In genomic region chr1:178892376-178892775, GRCm38 (mm10) we compare ENCODE assay signal across 22 mouse cellular contexts.
DNase-seq lines count a peak whose midpoint lies in the region; ATAC-seq and TF ChIP-seq lines count a peak whose summit lies in the region.
"Had no signal": no experiment of that assay in that cellular context is flagged by ENCODE, and none has a peak within 500 bp of the region (broad histone marks: within the 10 kb centered on the region; RNA-seq: fewer than 3 reads in every experiment).

No protein-coding gene starts in this region.

- H3K9me3 ChIP-seq in forebrain, embryonic 13.5 days (replicated peaks): no peaks in the 10 kb centered on the region
- H3K9me3 ChIP-seq in forebrain, embryonic 11.5 days (ENCODE audit: control insufficient read depth, low read length): no peaks in the 10 kb centered on the region
- H3K9me3 ChIP-seq in forebrain, embryonic 15.5 days: no peaks in the 10 kb centered on the region
- no peaks in the 10 kb centered on the region for H3K9me3 ChIP-seq in forebrain, embryonic 12.5 days
- H3K9me3 ChIP-seq in hindbrain, postnatal 0 days (ENCODE audit: low read length): no peaks in the 10 kb centered on the region
- no peaks in the 10 kb centered on the region for H3K9me3 ChIP-seq in hindbrain, embryonic 10.5 days
- H3K9me3 ChIP-seq: embryonic facial prominence, embryonic 10.5 days; embryonic facial prominence, embryonic 12.5 days; G1E had no signal

- no peak overlapping the region for H3K4me2 ChIP-seq in forebrain, embryonic 13.5 days
- no peak overlapping the region for H3K4me2 ChIP-seq in forebrain, embryonic 11.5 days (ENCODE audit: low read depth, low read length, severe bottlenecking)
- no peak overlapping the region for H3K4me2 ChIP-seq in forebrain, embryonic 15.5 days (replicated peaks)
- H3K4me2 ChIP-seq in forebrain, embryonic 12.5 days: no peak overlapping the region
- no peak overlapping the region for H3K4me2 ChIP-seq in hindbrain, postnatal 0 days (ENCODE audit: low read depth, low read length)
- H3K4me2 ChIP-seq: embryonic facial prominence, embryonic 12.5 days had no signal

- no peak overlapping the region for H3K9ac ChIP-seq in forebrain, embryonic 13.5 days
- H3K9ac ChIP-seq in forebrain, embryonic 11.5 days (ENCODE audit: low read length): no peak overlapping the region
- no peak overlapping the region for H3K9ac ChIP-seq in forebrain, embryonic 15.5 days (replicated peaks)
- H3K9ac ChIP-seq in forebrain, embryonic 12.5 days: no peak overlapping the region
- no peak overlapping the region for H3K9ac ChIP-seq in hindbrain, postnatal 0 days (replicated peaks; ENCODE audit: low read length)
- H3K9ac ChIP-seq: embryonic facial prominence, embryonic 12.5 days; forebrain, postnatal 0 days had no signal

- no peaks in the 10 kb centered on the region for H3K36me3 ChIP-seq in forebrain, embryonic 13.5 days (ENCODE audit: poor library complexity, severe bottlenecking)
- no peaks in the 10 kb centered on the region for H3K36me3 ChIP-seq in forebrain, embryonic 11.5 days (ENCODE audit: control insufficient read depth, insufficient read depth, low read length)
- no peaks in the 10 kb centered on the region for H3K36me3 ChIP-seq in forebrain, embryonic 15.5 days
- H3K36me3 ChIP-seq in forebrain, embryonic 12.5 days (replicated peaks): no peaks in the 10 kb centered on the region
- no peaks in the 10 kb centered on the region for H3K36me3 ChIP-seq in hindbrain, postnatal 0 days (ENCODE audit: insufficient read depth, low read length)
- no peaks in the 10 kb centered on the region for H3K36me3 ChIP-seq in hindbrain, embryonic 10.5 days
- H3K36me3 ChIP-seq: embryonic facial prominence, embryonic 10.5 days; G1E had no signal

- no peak for DNase-seq in forebrain, embryonic 11.5 days (ENCODE audit: low spot score)
- DNase-seq in hindbrain, postnatal 0 days (ENCODE audit: low spot score): peak; percentile 22
- DNase-seq in hindbrain, embryonic 10.5 days (ENCODE audit: low spot score): no peak
- DNase-seq in brain, adult 2 months (ENCODE audit: low read depth, low spot score): peak; percentile 66
- DNase-seq in kidney, adult 18-20 months: no peak
- DNase-seq: adrenal gland, adult 8-10 months; adrenal gland, postnatal 14 days; adrenal gland, postnatal 36 days; B cell, adult 2 months; cerebellum, adult 11-12 months; cerebellum, adult 9-10 months; forebrain, postnatal 0 days had no signal

- no peak for ATAC-seq in forebrain, embryonic 13.5 days
- ATAC-seq in forebrain, embryonic 11.5 days (replicated peaks; ENCODE audit: low FRiP score): no peak
- ATAC-seq in forebrain, embryonic 15.5 days (replicated peaks): no peak
- ATAC-seq in forebrain, embryonic 12.5 days (ENCODE audit: low FRiP score): no peak
- ATAC-seq in hindbrain, postnatal 0 days: no peak
- ATAC-seq: activated CD4-positive, CD25-positive, alpha-beta regulatory T cell, adult 4 months; CD4-positive, CD25-positive, alpha-beta regulatory T cell, adult 4 months; forebrain, postnatal 0 days; Patski had no signal

- WGBS in forebrain, embryonic 13.5 days: 71% methylated on average over 6 of the region's 6 CpGs
- WGBS in forebrain, embryonic 11.5 days: 90% methylated on average over 6 of the region's 6 CpGs
- WGBS in forebrain, embryonic 15.5 days: 68% methylated on average over 6 of the region's 6 CpGs
- 81% methylated on average over 6 of the region's 6 CpGs for WGBS in forebrain, embryonic 12.5 days
- WGBS in hindbrain, postnatal 0 days: 70% methylated on average over 6 of the region's 6 CpGs
- 95% methylated on average over 6 of the region's 6 CpGs for WGBS in hindbrain, embryonic 10.5 days

- no peak for TF ChIP-seq CTCF in hindbrain, postnatal 0 days (IDR thresholded peaks at IDR 0.05; ENCODE audit: low read depth)

- H3K4me1 ChIP-seq in forebrain, embryonic 13.5 days: peaks cover 30% of the 10 kb centered on the region
- no peaks in the 10 kb centered on the region for H3K4me1 ChIP-seq in forebrain, embryonic 11.5 days (replicated peaks; ENCODE audit: control insufficient read depth, insufficient read depth, low read length)
- peaks cover 27% of the 10 kb centered on the region for H3K4me1 ChIP-seq in forebrain, embryonic 15.5 days
- peaks cover 5% of the 10 kb centered on the region; the same call in 1 of the 2 replicates for H3K4me1 ChIP-seq in forebrain, embryonic 12.5 days
- H3K4me1 ChIP-seq in hindbrain, postnatal 0 days (ENCODE audit: insufficient read depth, low read length): no peaks in the 10 kb centered on the region
- H3K4me1 ChIP-seq in hindbrain, embryonic 10.5 days (replicated peaks): no peaks in the 10 kb centered on the region
- H3K4me1 ChIP-seq: embryonic facial prominence, embryonic 10.5 days; embryonic facial prominence, embryonic 12.5 days had no signal

- no peak overlapping the region for H3K4me3 ChIP-seq in forebrain, embryonic 13.5 days
- no peak overlapping the region for H3K4me3 ChIP-seq in forebrain, embryonic 11.5 days (ENCODE audit: low read depth, low read length)
- no peak overlapping the region for H3K4me3 ChIP-seq in forebrain, embryonic 15.5 days
- H3K4me3 ChIP-seq in forebrain, embryonic 12.5 days (replicated peaks): no peak overlapping the region
- no peak overlapping the region for H3K4me3 ChIP-seq in hindbrain, postnatal 0 days (ENCODE audit: low read length)
- H3K4me3 ChIP-seq in hindbrain, embryonic 10.5 days: no peak overlapping the region
- H3K4me3 ChIP-seq: embryonic facial prominence, embryonic 10.5 days; embryonic facial prominence, embryonic 12.5 days had no signal

- H3K27ac ChIP-seq in forebrain, embryonic 13.5 days: 0 out of 2 replicates have a peak overlapping the region, but pooled peaks have one; percentile 16
- no peak overlapping the region for H3K27ac ChIP-seq in forebrain, embryonic 11.5 days (ENCODE audit: low read depth, low read length)
- H3K27ac ChIP-seq in forebrain, embryonic 15.5 days (replicated peaks): 0 out of 2 replicates have a peak overlapping the region, but pooled peaks have one; percentile 4
- H3K27ac ChIP-seq in forebrain, embryonic 12.5 days: no peak overlapping the region
- H3K27ac ChIP-seq in hindbrain, postnatal 0 days: no peak overlapping the region
- no peak overlapping the region for H3K27ac ChIP-seq in hindbrain, embryonic 10.5 days
- H3K27ac ChIP-seq: embryonic facial prominence, embryonic 10.5 days; embryonic facial prominence, embryonic 12.5 days had no signal

- H3K27me3 ChIP-seq in forebrain, embryonic 13.5 days: no peaks in the 10 kb centered on the region
- H3K27me3 ChIP-seq in forebrain, embryonic 11.5 days (ENCODE audit: control insufficient read depth, insufficient read depth, low read length): no peaks in the 10 kb centered on the region
- no peaks in the 10 kb centered on the region for H3K27me3 ChIP-seq in forebrain, embryonic 15.5 days
- peaks cover 8% of the 10 kb centered on the region; the same call in 1 of the 2 replicates for H3K27me3 ChIP-seq in forebrain, embryonic 12.5 days
- H3K27me3 ChIP-seq in hindbrain, postnatal 0 days (ENCODE audit: insufficient read depth, low read length): no peaks in the 10 kb centered on the region
- no peaks in the 10 kb centered on the region for H3K27me3 ChIP-seq in hindbrain, embryonic 10.5 days (ENCODE audit: insufficient read depth, poor library complexity, severe bottlenecking)
- H3K27me3 ChIP-seq: CH12.LX; embryonic facial prominence, embryonic 12.5 days; Patski had no signal

Comparison
In these comparisons a context has a peak if more than half of its experiments do, and no peak if none do; other contexts are left out.
1. H3K27ac ChIP-seq: peak in forebrain, embryonic 13.5 days (single experiment) and forebrain, embryonic 15.5 days (single experiment); none in forebrain, embryonic 11.5 days (single experiment), forebrain, embryonic 12.5 days (single experiment), hindbrain, postnatal 0 days (single experiment) and hindbrain, embryonic 10.5 days (single experiment).
2. DNase-seq: peak in hindbrain, postnatal 0 days (single experiment) and brain, adult 2 months (single experiment); none in forebrain, embryonic 11.5 days (single experiment), hindbrain, embryonic 10.5 days (single experiment) and kidney, adult 18-20 months (single experiment).